Mouse (Mus musculus): ENCODE measurements at regions not wholly inside any gene's neighbourhood (a gene's known extent, or its start where the extent isn't known, plus 50 kb on each side); places are given as distances from the start of the nearest gene placed in this dataset.

GRCm38 (mm10) chr15:40280551-40280950 lies 146.4 kb downstream of the 9330182O14Rik start:
- TF ChIP-seq EP300 (IDR thresholded peaks at IDR 0.05; ENCODE audit: low read depth in 1 of 2, low read length in 2 of 2) (no peak), POLR2A (IDR thresholded peaks at IDR 0.05; ENCODE audit: control insufficient read depth in 1 of 2, insufficient read depth in 1 of 2, low read depth in 1 of 2, low read length in 2 of 2, poor library complexity in 1 of 2) (no peak), CTCF (IDR thresholded peaks at IDR 0.05 in 2 of 3, conservative IDR thresholded peaks at IDR 0.05 in 1 of 3; ENCODE audit: control insufficient read depth in 1 of 3, insufficient read depth in 1 of 3, low read depth in 2 of 3, low read length in 3 of 3, poor library complexity in 1 of 3, severe bottlenecking in 1 of 3) (no peak), CHD1 (IDR thresholded peaks at IDR 0.05; ENCODE audit: low read depth, low read length) (no peak), RAD21 (IDR thresholded peaks at IDR 0.05; ENCODE audit: low read depth, low read length) (no peak), POLR2AphosphoS2 (IDR thresholded peaks at IDR 0.05; ENCODE audit: low read length) (no peak), MAX (IDR thresholded peaks at IDR 0.05; ENCODE audit: low read length) (no peak), CHD2 (IDR thresholded peaks at IDR 0.05; ENCODE audit: low read length) (no peak), JUND (IDR thresholded peaks at IDR 0.05; ENCODE audit: low read depth, low read length) (no peak), BHLHE40 (IDR thresholded peaks at IDR 0.05; ENCODE audit: borderline replicate concordance, low read depth, low read length) (no peak), HCFC1 (IDR thresholded peaks at IDR 0.05; ENCODE audit: low read depth, low read length) (no peak)

Measured in MEL (cell line).